Mouse (Mus musculus) urinary bladder, postnatal 36 days (tissue): ENCODE measurements around the gene Thrap3.

Experiments used
- DNase-seq, 2 experiments: peaks; one replicate each; pipeline ENCODE4 v3.0.0; 2022; ENCODE audit warnings: low spot score in 2 of 2, mixed read lengths in 1 of 2

Gene Thrap3

DNA sequence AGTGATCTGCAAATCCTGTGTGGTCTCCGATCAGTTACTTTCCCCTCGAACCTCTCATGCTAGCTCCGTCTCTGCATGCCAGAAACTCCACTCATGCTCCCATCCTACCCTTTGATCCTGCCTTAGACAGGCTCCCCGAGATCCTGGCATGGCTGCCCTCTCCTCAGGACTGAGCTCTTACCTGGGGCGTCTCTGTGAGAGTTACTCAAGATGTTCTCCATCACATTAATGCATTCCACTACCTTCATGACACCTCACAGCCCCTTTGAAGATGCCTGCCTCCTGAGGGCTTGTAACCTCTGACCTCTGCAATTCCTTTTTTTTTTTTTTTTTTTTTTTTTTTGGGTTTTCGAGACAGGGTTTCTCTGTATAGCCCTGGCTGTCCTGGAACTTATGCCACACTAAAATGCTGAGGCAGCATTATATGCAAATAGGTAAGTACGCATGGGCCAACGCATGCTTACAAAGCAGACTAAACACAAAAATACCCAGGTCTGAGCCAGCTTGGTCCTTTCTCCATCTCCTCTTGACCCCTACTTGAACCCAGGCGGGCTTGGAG is 55.5 kb downstream of the Thrap3 start:
- DNase-seq = no peak

DNA sequence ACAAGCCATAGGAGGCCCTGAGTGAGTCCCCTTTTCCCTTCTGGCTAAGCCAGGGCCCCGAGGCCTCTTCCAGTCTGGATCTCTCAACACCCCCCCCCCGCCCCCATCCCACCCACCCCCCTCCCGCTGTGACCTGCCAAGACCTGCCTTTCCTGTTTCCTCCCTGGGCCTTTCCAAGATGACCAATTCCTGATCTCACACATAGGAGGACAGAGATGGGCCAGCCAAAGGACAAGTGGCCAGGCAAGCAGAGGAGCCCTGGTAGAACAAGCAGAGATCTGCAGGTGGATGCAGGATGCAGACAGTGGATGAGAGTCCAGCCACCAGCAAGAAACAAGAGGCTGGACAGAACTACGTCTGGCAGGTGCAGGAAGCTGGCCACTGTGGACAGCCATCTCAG is 57.2 kb downstream of the Thrap3 start:
- DNase-seq = no peak

DNA sequence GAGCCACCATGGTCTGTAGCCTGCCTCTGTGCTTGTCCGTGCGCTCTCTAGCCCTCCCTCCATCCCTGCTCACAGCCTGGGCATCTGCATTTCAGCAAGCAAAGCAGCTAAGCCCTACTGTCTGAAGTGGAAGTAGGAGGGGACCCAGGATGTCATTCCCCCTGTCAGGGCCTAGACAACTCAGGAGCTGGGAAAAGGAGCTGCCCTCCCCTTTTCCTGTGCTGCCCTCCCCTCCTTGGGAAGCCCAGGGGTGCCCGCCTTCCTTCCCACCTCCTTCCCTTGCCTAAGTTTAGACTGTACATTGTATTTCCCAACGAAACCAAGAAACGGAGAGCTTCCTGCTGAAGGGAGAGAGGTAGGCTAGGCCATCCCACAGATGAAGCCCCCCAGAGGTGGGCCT is 61.5 kb downstream of the Thrap3 start:
- DNase-seq = no peak

DNA sequence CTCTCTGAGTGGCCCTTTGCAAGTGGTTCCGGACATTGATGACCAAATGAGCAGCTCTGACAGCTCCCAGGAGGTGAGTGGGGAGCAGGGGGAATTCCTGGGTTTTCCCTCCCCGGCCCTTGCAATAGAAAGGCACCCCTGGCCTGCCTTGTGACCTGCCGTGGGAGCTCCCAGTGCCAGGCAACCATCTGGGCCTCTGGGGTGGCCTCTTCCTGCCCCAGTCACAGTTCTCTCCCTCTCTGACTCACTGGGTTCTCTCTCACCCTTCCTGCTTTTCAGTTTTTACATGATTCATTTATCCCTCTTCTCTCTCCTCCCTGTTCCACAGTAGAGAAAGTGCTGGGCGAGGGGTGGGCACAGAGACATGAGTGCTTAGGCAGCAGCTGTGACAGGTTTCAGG is 64.8 kb downstream of the Thrap3 start:
- DNase-seq = no peak

DNA sequence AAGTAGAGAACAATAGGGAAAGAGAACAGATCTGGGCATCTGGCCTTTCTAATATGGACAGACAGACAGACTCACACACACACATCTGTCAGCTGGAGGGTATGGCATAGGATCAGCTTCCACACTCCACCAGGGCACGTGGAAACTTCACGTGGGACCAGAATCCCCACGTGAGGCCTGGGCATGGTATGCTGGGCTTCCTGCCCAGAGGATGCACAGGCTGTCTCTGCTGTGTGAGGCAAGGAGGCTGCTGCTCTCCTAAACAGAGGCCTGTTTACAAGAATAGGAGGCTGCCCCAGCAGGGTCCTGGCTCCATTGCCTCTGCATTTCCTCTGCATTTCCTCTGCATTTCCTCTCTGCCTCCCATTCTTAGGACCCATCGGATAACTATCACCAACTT is 67.9 kb downstream of the Thrap3 start:
- no peak for DNase-seq

DNA sequence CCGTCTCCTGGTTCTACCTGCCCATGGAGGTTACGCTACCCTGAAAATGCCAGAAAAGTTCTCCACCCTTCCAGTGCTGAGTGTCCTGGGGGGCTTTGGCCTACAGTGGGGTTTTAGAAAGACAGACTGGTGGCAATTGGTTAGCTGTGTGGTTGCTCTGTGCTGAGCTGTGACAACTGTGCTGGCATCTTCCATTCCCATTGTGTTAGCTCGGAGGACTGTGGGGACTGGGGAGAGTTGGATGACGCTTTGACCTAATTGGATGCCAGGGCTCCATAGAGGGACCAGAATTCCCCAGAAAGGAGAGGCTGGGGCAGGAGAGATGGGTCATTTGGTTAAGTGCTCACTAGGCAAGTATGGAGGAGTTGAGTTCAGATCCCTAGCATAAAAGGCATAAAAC is 68.3 kb downstream of the Thrap3 start:
- DNase-seq = no peak

DNA sequence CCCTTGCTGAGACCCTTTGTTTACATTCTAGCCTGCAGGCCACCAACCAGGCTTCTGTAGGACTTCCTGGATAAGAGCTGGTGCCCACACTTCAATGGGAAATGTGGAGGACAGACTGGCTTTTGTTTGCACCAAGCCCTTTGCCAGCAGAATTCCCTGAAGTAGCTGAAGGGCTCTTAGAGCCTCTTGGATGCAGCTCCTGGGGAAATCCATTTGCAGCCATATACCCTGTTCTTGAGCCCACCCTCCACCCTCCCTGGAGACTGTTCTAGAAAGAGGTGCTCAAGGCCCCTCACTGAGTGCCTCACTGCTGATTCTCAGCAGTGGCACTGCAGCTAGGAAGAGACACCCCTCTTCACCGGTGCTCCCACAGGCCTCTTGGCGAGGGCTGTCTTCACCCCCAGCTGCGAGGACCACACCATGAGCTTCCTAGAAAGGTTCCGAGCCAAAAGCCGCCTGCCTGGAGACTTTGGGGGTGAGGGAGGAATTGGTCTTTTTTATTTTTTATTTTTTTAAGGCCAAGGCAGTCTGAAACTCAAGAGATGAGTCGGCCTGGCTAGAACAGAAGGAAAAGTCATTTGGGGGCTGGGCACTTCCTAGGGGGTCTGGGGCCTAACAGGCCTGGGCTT is 69.8 kb downstream of the Thrap3 start:
- DNase-seq = no peak

DNA sequence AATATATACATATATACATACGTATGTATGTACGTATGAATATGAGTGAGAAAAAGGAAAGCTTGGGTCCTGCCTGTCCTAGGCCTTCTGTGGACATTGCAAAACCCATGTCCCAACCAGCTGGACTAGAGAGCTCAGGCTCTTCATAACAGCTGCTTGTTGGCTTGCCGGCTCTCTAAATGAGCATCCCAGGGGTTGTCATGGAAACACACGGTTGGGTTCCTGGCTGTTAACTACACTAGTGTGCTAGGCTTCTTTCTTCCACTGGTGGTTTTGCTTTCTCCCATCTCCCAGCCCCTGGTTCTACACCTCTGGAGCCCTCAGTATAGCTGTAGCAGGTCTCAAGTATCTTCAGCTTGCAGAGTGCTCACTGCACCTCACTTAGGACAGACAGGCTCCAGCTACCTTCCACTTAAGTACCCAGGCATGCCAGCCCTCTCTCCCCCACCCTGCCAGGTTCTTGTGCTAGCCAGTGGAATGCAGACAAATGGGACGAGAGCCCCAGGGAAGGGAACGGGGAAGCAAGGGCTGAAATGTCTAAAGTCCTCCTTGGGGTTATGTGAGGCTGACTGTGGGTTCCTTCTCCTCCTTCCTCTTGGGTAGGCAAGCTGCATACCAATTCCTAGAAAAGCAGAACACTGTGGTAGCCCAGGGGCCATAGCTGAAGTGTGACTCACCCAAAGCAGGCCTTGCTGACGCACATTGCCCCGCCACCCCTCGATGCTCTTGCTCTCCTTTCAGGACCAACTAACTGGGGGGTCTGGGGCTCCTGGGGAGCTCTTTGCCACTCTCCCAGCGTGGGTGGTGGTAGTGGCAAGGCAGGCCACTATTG is 71.1 kb downstream of the Thrap3 start:
- no peak for DNase-seq

DNA sequence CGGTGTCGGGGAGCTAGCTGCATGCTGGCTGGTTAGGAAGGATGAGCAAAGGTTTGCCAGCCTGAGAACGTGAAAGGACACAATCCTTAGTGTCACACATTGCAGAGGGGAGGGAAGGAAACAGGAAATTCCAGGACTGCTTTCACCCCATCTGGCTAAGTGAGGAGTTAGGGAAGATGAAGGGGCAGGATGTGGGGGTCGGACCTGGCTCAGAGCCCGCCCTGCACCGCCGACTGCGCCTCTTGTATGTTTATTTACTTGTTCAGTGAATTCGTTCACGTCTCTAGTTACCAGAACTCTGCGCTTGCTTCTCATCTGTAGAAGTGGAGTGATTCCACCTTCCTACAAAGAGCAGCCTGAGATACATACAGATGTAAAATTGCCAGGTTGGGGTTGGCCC is 72.1 kb downstream of the Thrap3 start:
- DNase-seq = no peak

DNA sequence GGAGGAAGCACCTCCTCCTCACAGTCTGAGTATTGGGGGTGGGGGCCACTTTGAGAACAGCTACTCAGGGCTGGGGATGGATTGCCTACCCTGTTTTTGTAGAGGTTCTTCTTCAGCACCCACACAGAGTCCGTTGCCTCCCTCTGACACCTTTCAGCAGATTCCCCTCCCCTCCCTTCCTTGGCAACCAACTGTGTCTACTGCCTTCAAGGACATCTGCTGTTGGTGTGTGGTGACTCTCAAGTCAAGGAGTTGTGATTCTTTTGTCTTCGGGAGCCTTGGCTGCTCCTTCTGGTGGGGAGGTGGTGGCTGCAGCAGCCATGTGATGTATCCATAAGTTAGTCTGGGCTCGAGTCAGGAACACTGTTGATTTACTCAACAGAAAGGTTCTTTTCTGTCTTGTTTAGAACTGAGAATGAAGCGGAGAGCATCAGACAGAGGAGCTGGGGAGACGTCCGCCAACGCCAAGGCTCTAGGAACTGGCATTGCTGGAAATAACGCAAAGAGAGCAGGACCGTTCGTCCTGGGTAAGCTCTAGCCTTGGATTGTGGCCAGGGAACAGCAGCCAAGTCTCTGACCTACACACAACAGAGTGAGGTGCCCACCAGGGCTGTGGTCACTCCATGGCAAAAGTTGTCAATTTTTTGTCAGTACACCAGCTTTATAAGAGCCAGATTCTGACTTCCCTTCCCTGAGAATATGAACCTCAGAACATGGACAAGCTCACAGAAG is 79.1 kb downstream of the Thrap3 start:
- no peak for DNase-seq

DNA sequence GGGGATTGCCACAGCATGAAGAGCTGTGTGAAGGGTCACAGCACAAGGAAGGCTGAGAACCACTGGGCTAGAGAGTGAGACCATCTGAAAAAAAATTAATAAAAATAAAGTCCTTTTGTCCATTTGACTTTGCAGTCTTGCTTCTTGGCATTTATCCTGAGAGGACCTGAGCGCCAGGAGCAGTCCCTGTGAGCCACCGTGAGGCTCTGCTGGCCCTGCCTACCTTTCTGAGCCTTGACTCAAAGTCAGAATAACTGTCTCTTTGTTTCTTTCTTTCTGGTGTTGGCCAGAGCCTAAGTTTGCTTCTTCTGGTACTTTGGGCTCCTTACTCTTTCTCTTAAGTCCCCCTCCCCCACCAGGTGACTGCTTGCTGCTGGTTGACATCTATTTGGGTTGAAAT is 82.1 kb downstream of the Thrap3 start:
- DNase-seq = no peak

DNA sequence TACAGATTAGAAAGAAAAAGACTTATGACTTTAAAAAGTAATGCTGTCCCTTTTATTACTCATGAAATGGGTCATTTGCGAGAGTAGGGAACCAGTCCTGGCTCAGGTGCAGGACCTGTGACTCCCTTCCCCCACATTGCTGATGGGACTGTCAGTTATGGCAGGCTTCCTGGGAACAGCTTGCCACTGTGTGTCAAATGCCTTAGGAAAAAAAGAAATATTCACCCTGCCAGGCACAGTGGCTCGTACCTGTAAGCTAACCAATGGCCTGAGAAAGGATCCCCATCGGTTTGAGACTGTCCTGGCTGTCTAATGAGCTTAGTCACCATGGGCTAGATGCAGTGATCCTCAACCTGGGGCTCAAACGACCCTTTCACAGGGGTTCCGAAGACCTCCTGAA is 82.5 kb downstream of the Thrap3 start:
- DNase-seq = no peak

DNA sequence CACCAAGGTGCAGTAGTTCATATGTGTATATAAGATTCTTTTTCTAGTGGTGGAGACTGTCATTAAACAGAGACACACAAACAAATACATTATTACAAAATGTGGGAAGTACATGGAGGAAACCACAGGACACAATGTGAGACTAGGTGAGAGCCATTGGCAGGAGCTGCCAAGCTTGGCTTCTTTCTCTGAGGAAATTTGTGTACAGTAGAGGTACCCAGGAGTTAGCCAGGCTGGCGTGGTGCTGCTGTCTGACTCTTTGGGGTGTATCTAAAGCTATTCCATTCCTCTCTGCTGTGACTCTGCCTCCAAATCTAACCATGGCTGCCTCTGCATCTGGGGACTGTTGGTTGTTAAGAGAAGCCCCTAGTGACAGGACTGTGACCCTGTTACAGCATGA is 83.5 kb downstream of the Thrap3 start:
- no peak for DNase-seq

DNA sequence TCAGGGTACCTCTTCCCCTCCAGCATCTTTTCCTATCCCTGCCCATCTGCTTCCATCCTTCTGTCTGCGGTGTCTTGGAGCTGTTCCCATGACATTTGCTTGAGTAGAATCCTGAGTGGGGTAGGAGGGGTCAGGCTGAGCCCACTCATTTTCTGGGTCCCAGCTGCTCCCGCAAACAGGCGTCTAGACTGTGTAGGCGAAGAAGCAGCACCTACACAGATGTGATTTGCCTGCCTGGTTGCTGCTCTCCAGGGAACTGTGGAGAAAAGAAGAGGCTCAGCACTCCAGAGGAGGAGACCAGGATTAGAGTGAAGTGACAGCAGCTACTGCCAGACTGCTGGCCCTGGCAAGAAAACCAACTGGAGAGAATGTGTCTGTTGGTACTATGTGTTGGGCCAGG is 83.9 kb downstream of the Thrap3 start:
- no peak for DNase-seq

DNA sequence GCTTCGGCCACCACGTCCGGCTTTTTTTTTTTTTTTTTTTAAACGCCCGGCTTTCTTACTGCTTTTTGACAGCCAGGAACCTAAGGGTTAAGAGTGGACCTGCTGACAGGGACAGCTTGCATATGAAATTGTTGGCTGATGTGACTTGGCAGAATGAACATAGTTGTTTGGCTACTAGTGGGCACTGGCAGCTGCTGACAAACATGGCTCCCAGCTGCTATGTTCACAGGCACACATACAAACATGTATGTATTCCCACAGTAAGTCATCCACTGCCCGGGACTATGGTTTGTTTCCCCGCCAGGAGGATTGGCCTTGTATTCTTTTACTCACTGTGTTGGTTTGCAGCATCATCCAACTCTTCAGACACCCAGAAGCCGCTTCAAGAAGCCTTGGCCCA is 85.4 kb downstream of the Thrap3 start:
- DNase-seq = no peak

DNA sequence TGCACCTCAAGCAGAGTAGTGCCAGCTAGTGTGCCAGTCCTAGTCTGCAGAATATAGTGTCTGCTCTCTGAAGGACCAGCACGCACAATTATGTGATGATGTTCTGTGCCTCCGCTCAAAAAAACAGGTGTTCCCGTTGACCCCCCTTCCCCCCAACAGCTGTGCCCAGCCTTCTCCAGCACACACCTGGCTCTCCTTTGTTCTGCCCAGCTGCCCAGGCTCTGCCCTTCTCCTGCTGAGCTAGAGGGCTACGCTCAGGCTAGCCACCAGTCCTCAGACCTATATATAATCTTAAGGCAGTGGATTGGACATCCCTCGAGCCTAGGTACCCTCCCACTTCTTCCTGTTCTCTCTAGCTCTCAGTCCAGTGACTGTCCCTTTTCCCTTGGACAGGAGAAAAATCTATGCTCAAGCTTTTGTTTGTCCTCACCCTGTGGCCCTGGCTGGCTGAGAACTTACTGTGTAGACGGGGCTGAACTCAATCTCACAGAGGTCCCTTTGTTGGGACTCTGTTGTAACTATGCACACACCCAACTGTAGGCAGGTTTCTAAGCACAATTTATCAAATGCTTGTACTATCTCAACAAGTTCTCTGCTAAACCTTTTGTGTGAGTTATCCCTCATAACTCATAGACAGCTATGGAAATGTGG is 86.6 kb downstream of the Thrap3 start:
- no peak for DNase-seq

DNA sequence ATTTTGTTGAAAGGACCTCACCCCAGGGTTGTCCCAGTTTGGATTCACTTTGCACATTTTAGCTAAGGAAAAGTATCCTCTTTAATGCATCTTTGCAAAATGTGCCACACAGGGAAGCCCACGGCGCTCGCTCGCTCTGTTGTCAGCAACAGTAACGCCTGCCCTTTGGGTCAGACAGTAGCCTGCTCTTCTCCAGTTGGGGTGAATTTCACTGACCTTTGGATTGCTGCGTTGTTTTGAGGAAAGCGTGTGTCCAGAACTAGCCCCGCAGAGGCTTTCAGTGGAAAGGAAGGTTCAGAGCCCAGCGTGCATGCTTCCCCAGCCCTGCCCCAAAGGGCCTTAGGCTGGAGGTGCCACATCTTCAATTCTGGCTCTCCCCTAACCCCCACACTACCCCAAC is 87.1 kb downstream of the Thrap3 start:
- DNase-seq = no peak
